Mouse (Mus musculus) c-Kit-negative CD71-positive TER-119-positive erythroid progenitor cells, embryonic 14.5 days (primary cell): Measurements from ENCODE around the gene Trim62.

ENCODE experiments used
- DNase-seq: peaks from one replicate; pipeline ENCODE4 v3.0.0-alpha.2; 2013; ENCODE audit warnings: low read depth, low spot score

The Trim62 gene

GRCm38 (mm10) chr4:128883379-128883781, at the start of gene Trim62:
Gene Trim62, plus strand, starts transcription at chr4:128883580.
- DNase-seq, result no peak

GRCm38 (mm10) chr4:128838202-128838601, 45.2 kb upstream of the Trim62 start:
- DNase-seq, result no peak

- DNase-seq, result no peak
Observed at GRCm38 (mm10) chr4:128839811-128840738, 43.3 kb upstream of the Trim62 start.

- DNase-seq, result no peak
Observed at GRCm38 (mm10) chr4:128841259-128841658, 42.1 kb upstream of the Trim62 start.

- DNase-seq, result no peak
Observed at GRCm38 (mm10) chr4:128844566-128844965, 38.8 kb upstream of the Trim62 start.

GRCm38 (mm10) chr4:128845367-128845973, 37.9 kb upstream of the Trim62 start:
- no peak for DNase-seq

- no peak for DNase-seq
Observed at GRCm38 (mm10) chr4:128848961-128849360, 34.4 kb upstream of the Trim62 start.

- DNase-seq, result no peak
Observed at GRCm38 (mm10) chr4:128849686-128850085, 33.7 kb upstream of the Trim62 start.

- DNase-seq, result no peak
Observed at GRCm38 (mm10) chr4:128852266-128852887, 31.0 kb upstream of the Trim62 start.

GRCm38 (mm10) chr4:128853117-128853516, 30.3 kb upstream of the Trim62 start:
- no peak for DNase-seq

- peak; percentile 48 for DNase-seq
Observed at GRCm38 (mm10) chr4:128855613-128856040, 27.8 kb upstream of the Trim62 start.

GRCm38 (mm10) chr4:128857212-128857611, 26.2 kb upstream of the Trim62 start:
- no peak for DNase-seq

- peak; percentile 61 for DNase-seq
Observed at GRCm38 (mm10) chr4:128858226-128858625, 25.2 kb upstream of the Trim62 start.

GRCm38 (mm10) chr4:128858878-128859277, 24.5 kb upstream of the Trim62 start:
- no peak for DNase-seq

GRCm38 (mm10) chr4:128872992-128873391, 10.4 kb upstream of the Trim62 start:
- DNase-seq, result no peak

GRCm38 (mm10) chr4:128874062-128874461, 9.3 kb upstream of the Trim62 start:
- no peak for DNase-seq

- DNase-seq, result no peak
Observed at GRCm38 (mm10) chr4:128875439-128875838, 7.9 kb upstream of the Trim62 start.

GRCm38 (mm10) chr4:128877520-128877919, 5.9 kb upstream of the Trim62 start:
- no peak for DNase-seq

GRCm38 (mm10) chr4:128878901-128879491, 4.4 kb upstream of the Trim62 start:
- DNase-seq, result no peak

GRCm38 (mm10) chr4:128883801-128884710, 676 bp downstream of the Trim62 start:
- DNase-seq, result no peak

GRCm38 (mm10) chr4:128884711-128885095, 1.3 kb downstream of the Trim62 start:
- no peak for DNase-seq
